Mouse (Mus musculus): Measurements from ENCODE around the gene Rpp25l.

- TF ChIP-seq CTCF (IDR thresholded peaks at IDR 0.05; ENCODE audit: low read depth) = no peak
- no peak for TF ChIP-seq EP300 (IDR thresholded peaks at IDR 0.05; ENCODE audit: low read depth)
Measured at GRCm38 (mm10) chr4:41681176-41681575, 32.2 kb downstream of the Rpp25l start.
